Mouse (Mus musculus): ENCODE results near the gene 2410137M14Rik.

GRCm38 (mm10) chr17:36952631-36953030 is 28.4 kb downstream of the 2410137M14Rik start:
- TF ChIP-seq CTCF (IDR thresholded peaks at IDR 0.05; ENCODE audit: low read depth): no peak
- TF ChIP-seq EP300 (IDR thresholded peaks at IDR 0.05; ENCODE audit: low read depth): no peak

Measured in heart, postnatal 0 days (tissue).